Mouse (Mus musculus): ENCODE data around the gene Dop1a.

GRCm38 (mm10) chr9:86513733-86514132 lies 46.8 kb downstream of the Dop1a start:
- TF ChIP-seq CTCF (IDR thresholded peaks at IDR 0.05; ENCODE audit: borderline replicate concordance, control insufficient read depth, extremely low read depth, insufficient read depth, low read length, poor library complexity) (no peak), POLR2A (IDR thresholded peaks at IDR 0.05; ENCODE audit: control insufficient read depth, extremely low read depth, insufficient read depth, low read length, poor library complexity) (no peak)

Measured in thymus, adult 2 months (tissue).